ENCODE assay signal across 8 mouse cellular contexts in the genomic region with DNA sequence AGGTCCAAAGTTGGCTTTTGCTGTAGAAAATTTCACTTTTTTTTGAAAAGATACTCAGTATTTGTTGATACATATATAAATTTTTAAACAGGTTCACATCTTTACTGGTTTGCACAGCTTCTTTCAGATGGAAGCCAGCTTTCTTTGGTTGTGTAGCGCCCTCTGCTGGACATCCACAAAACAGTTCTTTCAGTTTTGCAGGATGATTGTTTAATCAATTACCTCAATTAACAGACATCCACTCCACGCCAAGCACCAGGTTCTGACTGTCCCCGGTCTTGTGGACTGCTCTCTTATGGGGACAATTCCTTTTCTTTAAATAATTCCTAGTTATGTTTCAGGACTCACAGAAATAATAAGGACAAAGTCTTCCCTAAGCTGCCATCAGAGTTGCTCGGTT. TPM values are rescaled to one million over a fixed set of nuclear protein-coding genes. Genes with fewer than 3 reads are reported as not detected.
DNase-seq lines count a peak whose midpoint lies in the region; ATAC-seq and TF ChIP-seq lines count a peak whose summit lies in the region.

No protein-coding gene starts in this region.

- no peak overlapping the region for H3K9ac ChIP-seq in liver, adult 2 months (ENCODE audit: low read depth, low read length)
- H3K9ac ChIP-seq in liver, embryonic 12.5 days = no peak overlapping the region

- intact Hi-C loops in left cerebral cortex, adult 2 months (cut with DNase I) = loop anchor here (1.0 to 5.0 kb wide), 2 partner anchors 181 to 614 kb away; no protein-coding TSS in a partner anchor

- no peak overlapping the region for H3K4me3 ChIP-seq in liver, adult 2 months (ENCODE audit: insufficient read depth, low read depth, low read length)
- no peak overlapping the region for H3K4me3 ChIP-seq in liver, embryonic 12.5 days
- no peak overlapping the region for H3K4me3 ChIP-seq in left cerebral cortex, adult 2 months

- H3K9me3 ChIP-seq in liver, embryonic 12.5 days (replicated peaks) = no peaks in the 10 kb centered on the region

- H3K27me3 ChIP-seq in liver, adult 2 months (ENCODE audit: control insufficient read depth, insufficient read depth, low read length) = peaks cover 3% of the 10 kb centered on the region; the same call in 1 of the 2 replicates
- no peaks in the 10 kb centered on the region for H3K27me3 ChIP-seq in liver, embryonic 12.5 days (replicated peaks)

- no peak for TF ChIP-seq POLR2A in liver, adult 2 months (IDR thresholded peaks at IDR 0.05; ENCODE audit: extremely low read depth, insufficient read depth, low read length)

- peak; percentile 24; the same call in 1 of the 2 replicates for TF ChIP-seq CTCF in liver, adult 2 months (IDR thresholded peaks at IDR 0.05; ENCODE audit: low read depth, low read length)
- peak; percentile 87 for TF ChIP-seq CTCF in left cerebral cortex, adult 2 months (IDR thresholded peaks at IDR 0.05)

- H3K27ac ChIP-seq in liver, adult 2 months (replicated peaks; ENCODE audit: insufficient read depth, low read depth, low read length) = no peak overlapping the region
- H3K27ac ChIP-seq in liver, embryonic 12.5 days = no peak overlapping the region
- no peak overlapping the region for H3K27ac ChIP-seq in left cerebral cortex, adult 2 months

- ATAC-seq in liver, embryonic 12.5 days = no peak

- peak; percentile 48 for DNase-seq in liver, adult 2 months (ENCODE audit: extremely low read depth, low read depth, low spot score)
- DNase-seq in R1 (ENCODE audit: low read depth, low spot score) = peak; percentile 64
- peak; percentile 78 for DNase-seq in embryo, embryonic 10.5 days (ENCODE audit: low spot score)
- DNase-seq in heart, postnatal 4 days = peak; percentile 79
- peak; percentile 56 to 58 for DNase-seq in left cerebral cortex, adult 2 months (ENCODE audit: extremely low spot score in 1 of 2, low spot score in 2 of 2)
- peak; percentile 36 to 61 for DNase-seq in natural killer cell, adult 2 months (ENCODE audit: low spot score in 2 of 2)
- peak; percentile 81 for DNase-seq in thymus, postnatal 4 days

- no peaks in the 10 kb centered on the region for H3K4me1 ChIP-seq in liver, adult 2 months (ENCODE audit: control insufficient read depth, insufficient read depth, low read length)
- H3K4me1 ChIP-seq in liver, embryonic 12.5 days = no peaks in the 10 kb centered on the region

- no peaks in the 10 kb centered on the region for H3K36me3 ChIP-seq in liver, adult 2 months (ENCODE audit: control insufficient read depth, insufficient read depth, low read length)
- H3K36me3 ChIP-seq in liver, embryonic 12.5 days = no peaks in the 10 kb centered on the region

- WGBS in liver, adult 2 months = 16% methylated on average over 4 of the region's 4 CpGs
- WGBS in liver, embryonic 12.5 days (ENCODE audit: insufficient replicate concordance) = 16% methylated on average over 4 of the region's 4 CpGs

- H3K79me2 ChIP-seq in liver, adult 2 months (ENCODE audit: control insufficient read depth, insufficient read depth, low read length) = no peaks in the 10 kb centered on the region

- no peak overlapping the region for H3K4me2 ChIP-seq in liver, embryonic 12.5 days

RNA-seq across cellular contexts. Expression of a gene that starts 17.9 kb away (rescaled TPM):
- 2.1 and 2.7 TPM in 2 replicates for total RNA-seq in liver, adult 2 months (2014; rRNA removed)
- polyA plus RNA-seq in liver, adult 2 months (2012; rRNA removed) = 0.31 and 0.53 TPM in 2 replicates
- polyA plus RNA-seq in liver, embryonic 12.5 days (2016; fragmentation: Nextera tagmentation; extraction: Ambion mirVana) = 0.17 TPM in 1 of 2 replicates, not detected in the other
- total RNA-seq in heart, postnatal 4 days (2021) = 1 to 10 TPM; 2.5 to 3.2 TPM
- 1 to 10 TPM; 1.6 to 2.0 TPM for total RNA-seq in left cerebral cortex, adult 2 months (2021)

RNA-seq across cellular contexts. Expression of a gene that starts 54.2 kb away (rescaled TPM):
- total RNA-seq in liver, adult 2 months (2014; rRNA removed) = 11.6 and 18.3 TPM in 2 replicates
- 2.3 and 2.7 TPM in 2 replicates for polyA plus RNA-seq in liver, adult 2 months (2012; rRNA removed)
- 2.1 and 2.4 TPM in 2 replicates for polyA plus RNA-seq in liver, embryonic 12.5 days (2016; fragmentation: Nextera tagmentation; extraction: Ambion mirVana)
- total RNA-seq in heart, postnatal 4 days (2021) = 1 to 10 TPM; 5.3 to 5.6 TPM
- total RNA-seq in left cerebral cortex, adult 2 months (2021) = 1 to 10 TPM; 2.3 to 3.4 TPM
